Mouse (Mus musculus) cerebellum, adult 9-10 months (tissue): ENCODE measurements around the gene Ppp4r1.

ENCODE experiments used
- DNase-seq: peaks from one replicate; pipeline ENCODE4 v3.0.0; 2022

Gene Ppp4r1

GRCm38 (mm10) chr17:65773617-65774016, 8.8 kb upstream of the Ppp4r1 start:
- peak; percentile 27 for DNase-seq

GRCm38 (mm10) chr17:65774439-65774838, 7.9 kb upstream of the Ppp4r1 start:
- DNase-seq: no peak

GRCm38 (mm10) chr17:65776228-65776627, 6.1 kb upstream of the Ppp4r1 start:
- DNase-seq: no peak

GRCm38 (mm10) chr17:65777461-65777860, 4.9 kb upstream of the Ppp4r1 start:
- no peak for DNase-seq

GRCm38 (mm10) chr17:65780970-65781369, 1.4 kb upstream of the Ppp4r1 start:
- DNase-seq: no peak

- peak; percentile 78 for DNase-seq
Measured at GRCm38 (mm10) chr17:65783182-65784161, 1.1 kb downstream of the Ppp4r1 start.

GRCm38 (mm10) chr17:65784610-65785140, 2.3 kb downstream of the Ppp4r1 start:
- DNase-seq: peak; percentile 22

- no peak for DNase-seq
Measured at GRCm38 (mm10) chr17:65785707-65786106, 3.3 kb downstream of the Ppp4r1 start.

- peak; percentile 22 for DNase-seq
Measured at GRCm38 (mm10) chr17:65786225-65786624, 3.9 kb downstream of the Ppp4r1 start.

GRCm38 (mm10) chr17:65787261-65787660, 4.9 kb downstream of the Ppp4r1 start:
- DNase-seq: no peak

GRCm38 (mm10) chr17:65788542-65789291, 6.3 kb downstream of the Ppp4r1 start:
- DNase-seq: no peak

- no peak for DNase-seq
Measured at GRCm38 (mm10) chr17:65789576-65789975, 7.2 kb downstream of the Ppp4r1 start.

GRCm38 (mm10) chr17:65791161-65791560, 8.8 kb downstream of the Ppp4r1 start:
- no peak for DNase-seq

GRCm38 (mm10) chr17:65793307-65793930, 11.0 kb downstream of the Ppp4r1 start:
- DNase-seq: no peak

- DNase-seq: no peak
Measured at GRCm38 (mm10) chr17:65794096-65794850, 11.9 kb downstream of the Ppp4r1 start.

GRCm38 (mm10) chr17:65796056-65796455, 13.7 kb downstream of the Ppp4r1 start:
- no peak for DNase-seq

GRCm38 (mm10) chr17:65798446-65798845, 16.1 kb downstream of the Ppp4r1 start:
- DNase-seq: no peak

- DNase-seq: no peak
Measured at GRCm38 (mm10) chr17:65799353-65799752, 17.0 kb downstream of the Ppp4r1 start.

GRCm38 (mm10) chr17:65800451-65800850, 18.1 kb downstream of the Ppp4r1 start:
- no peak for DNase-seq

- no peak for DNase-seq
Measured at GRCm38 (mm10) chr17:65802026-65802425, 19.7 kb downstream of the Ppp4r1 start.

GRCm38 (mm10) chr17:65805966-65806365, 23.6 kb downstream of the Ppp4r1 start:
- DNase-seq: no peak

GRCm38 (mm10) chr17:65806416-65806815, 24.0 kb downstream of the Ppp4r1 start:
- no peak for DNase-seq
